Mouse (Mus musculus) thymus, adult 2 months (tissue): ENCODE data around the gene Rras. TPM values are rescaled to one million over a fixed set of nuclear protein-coding genes. Genes with fewer than 3 reads are reported as not detected.
"Not testable (repeated sequence)": the region's sequence is repeated elsewhere in the genome, so short reads cannot be mapped to it uniquely, and the experiment has no call there.

Source experiments
- DNase-seq: peaks from one replicate; pipeline ENCODE4 v3.0.0; 2021
- H3K27ac ChIP-seq: fragments of 200-500 bp; 2 replicates; pipeline ENCODE4 v1.5.1; 2012; ENCODE audit warnings: low read length, control low read depth; ENCODE audit not compliant: control insufficient read depth, insufficient read depth
- H3K27me3 ChIP-seq: fragments of 200-500 bp; 2 replicates; pipeline ENCODE4 v1.6.1; 2012; ENCODE audit warnings: mild to moderate bottlenecking, low read length, moderate library complexity, mixed read lengths; ENCODE audit not compliant: control insufficient read depth, insufficient read depth
- H3K36me3 ChIP-seq: fragments of 200-500 bp; 2 replicates; pipeline ENCODE4 v1.6.1; 2012; ENCODE audit warnings: mild to moderate bottlenecking, low read length, moderate library complexity; ENCODE audit not compliant: control insufficient read depth, insufficient read depth
- H3K4me1 ChIP-seq: fragments of 200-500 bp; replicated peaks from 2 replicates; pipeline ENCODE4 v1.6.1; 2012; ENCODE audit warnings: low read length; ENCODE audit not compliant: control insufficient read depth, insufficient read depth
- H3K4me3 ChIP-seq: fragments of 200-500 bp; 2 replicates; pipeline ENCODE4 v1.5.1; 2012; ENCODE audit warnings: mild to moderate bottlenecking, low read length, control low read depth, moderate library complexity; ENCODE audit not compliant: control insufficient read depth, insufficient read depth
- CTCF ChIP-seq: fragments of 200-500 bp; IDR thresholded peaks from 2 replicates; pipeline ENCODE4 v1.5.1; 2012; ENCODE audit warnings: mild to moderate bottlenecking, control low read depth, low read length, moderate library complexity, borderline replicate concordance; ENCODE audit not compliant: control insufficient read depth, poor library complexity, insufficient read depth; ENCODE audit errors: extremely low read depth
- POLR2A ChIP-seq: fragments of 200-500 bp; IDR thresholded peaks from 2 replicates; pipeline ENCODE4 v1.6.1; 2012; ENCODE audit warnings: mild to moderate bottlenecking, low read length, control low read depth, moderate library complexity; ENCODE audit not compliant: control insufficient read depth, poor library complexity, insufficient read depth; ENCODE audit errors: extremely low read depth
- WGBS: fragments of 180-500 bp; shearing (Covaris S2); methylation state at CpG from one replicate; pipeline ENCODE4 v1.1.7; 2018; 5-methylcytosine and 5-hydroxymethylcytosine counted together
- polyA plus RNA-seq: library from polyadenylated mRNA; depleted of rRNA; stranded (reverse); fragments of >200 nt; gene quantifications from 2 replicates; pipeline ENCODE4 v1.2.3, GENCODE M21; 2012

Rras gene
- polyA plus RNA-seq, 1 experiment: 62.3 TPM

DNA sequence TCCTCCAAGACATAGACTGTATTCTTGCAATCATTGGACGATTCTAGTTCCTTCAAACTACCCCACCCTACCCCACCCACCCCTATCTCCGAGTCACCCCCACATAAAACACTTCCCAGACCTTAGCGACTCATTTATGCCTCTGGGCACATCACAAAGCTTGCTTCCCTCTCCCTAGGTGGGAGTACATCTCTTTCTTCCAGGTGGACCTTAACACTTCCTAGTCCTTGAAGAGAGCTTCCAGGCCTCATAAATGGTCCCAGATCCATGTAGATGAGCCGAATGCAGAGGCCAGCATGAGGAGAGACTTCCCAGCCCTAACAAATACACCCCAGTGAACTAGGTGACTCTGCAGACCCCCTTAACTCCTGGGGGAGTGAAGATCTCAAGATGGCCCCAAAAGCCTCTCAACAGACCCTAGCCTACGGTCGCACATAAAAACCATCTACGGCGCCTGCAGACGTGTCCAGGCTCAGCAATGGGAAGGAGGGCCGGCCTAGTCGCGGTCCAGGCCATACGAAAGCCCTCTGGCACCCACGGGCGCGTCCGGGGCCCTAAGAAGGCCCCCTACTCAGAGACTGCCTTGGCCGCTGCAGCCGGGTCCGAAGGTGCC is 2.3 kb upstream of the Rras start:
- no peak for TF ChIP-seq CTCF
- TF ChIP-seq POLR2A: no peak
- Histone ChIP-seq H3K27me3 (no peaks in the 10 kb centered on the region), H3K4me3 (peak overlapping the region; percentile 86), H3K4me1 (peaks cover 3% of the 10 kb centered on the region), H3K27ac (peak overlapping the region; percentile 2; the same call in 1 of the 2 replicates), H3K36me3 (peaks cover 13% of the 10 kb centered on the region; the same call in 1 of the 2 replicates)
- no peak for DNase-seq
- under 1% methylated on average over 20 of the region's 20 CpGs for WGBS

DNA sequence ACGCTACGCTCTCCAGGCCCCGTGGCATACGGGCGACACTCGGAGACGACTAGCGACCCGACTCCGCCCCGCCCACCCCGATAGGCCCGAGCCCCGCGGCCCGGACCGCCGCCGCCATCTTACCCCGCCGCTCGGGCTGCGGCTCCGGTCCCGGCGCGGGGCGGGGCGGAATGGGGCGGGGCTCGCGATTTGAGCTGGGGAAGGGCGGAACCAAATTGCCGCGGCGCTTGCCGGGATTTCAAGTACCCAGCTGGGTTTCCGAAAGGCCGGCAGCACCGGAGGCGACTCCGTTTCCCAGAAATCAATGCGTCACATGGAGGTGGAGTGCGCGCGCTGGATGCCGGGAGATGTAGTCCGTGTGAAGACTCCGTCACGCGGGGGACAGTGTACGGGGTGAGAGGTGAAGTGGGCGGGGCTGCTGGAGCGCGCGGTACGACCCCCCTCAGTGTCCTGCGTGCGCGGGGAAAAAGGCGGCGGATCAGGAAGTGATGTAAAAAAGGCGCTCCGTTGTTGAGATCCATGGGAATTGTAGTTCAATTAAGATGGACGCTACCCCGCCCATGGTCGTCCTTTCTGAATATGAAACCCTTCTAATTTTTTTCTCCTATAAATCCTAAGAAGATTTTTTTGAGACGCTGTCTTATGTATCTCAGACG is 1.7 kb upstream of the Rras start, which contains the start of gene Scaf1:
TSS of gene Scaf1 (minus strand) at position 407 of the 656 bp plus-strand sequence.
- peaks cover 3% of the 10 kb centered on the region for H3K4me1 ChIP-seq
- TF ChIP-seq POLR2A (no peak), CTCF (peak; percentile 34; the same call in 1 of the 2 replicates)
- WGBS: 1% methylated on average over 69 of the region's 69 CpGs

DNA sequence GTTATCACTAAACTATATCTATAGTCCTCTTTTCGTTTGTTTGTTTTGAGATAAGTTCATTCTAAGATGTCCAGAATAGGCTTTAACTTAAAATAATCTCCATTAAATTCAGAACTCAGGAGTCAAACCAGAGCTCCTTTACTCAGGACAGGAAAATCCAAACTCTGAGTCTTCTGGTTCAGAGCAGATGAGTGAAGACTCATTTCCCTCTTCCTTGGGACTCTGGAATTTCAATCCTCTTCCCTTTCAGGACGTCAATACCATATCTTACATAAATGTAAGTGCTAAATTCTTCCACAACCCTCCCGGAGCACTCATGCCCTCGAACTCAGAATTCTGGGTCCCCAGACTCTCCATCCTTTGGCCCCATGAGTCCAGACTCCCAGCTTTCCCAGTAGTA is 1.0 kb upstream of the Rras start:
- H3K4me3 ChIP-seq: peak overlapping the region; percentile 63
- H3K27me3 ChIP-seq: no peaks in the 10 kb centered on the region
- peaks cover 8% of the 10 kb centered on the region; the same call in 1 of the 2 replicates for H3K36me3 ChIP-seq
- WGBS: 0% methylated on average over 4 of the region's 4 CpGs
- H3K27ac ChIP-seq: peak overlapping the region; percentile 64; the same call in 1 of the 2 replicates
- no peak for TF ChIP-seq CTCF
- TF ChIP-seq POLR2A: no peak
- DNase-seq: no peak
- peaks cover 3% of the 10 kb centered on the region for H3K4me1 ChIP-seq

More for the DNA sequence above, 1.7 kb upstream of the Rras start, which contains the start of gene Scaf1:
- Histone ChIP-seq H3K36me3 (peaks cover 13% of the 10 kb centered on the region; the same call in 1 of the 2 replicates), H3K27me3 (no peaks in the 10 kb centered on the region), H3K4me3 (peak within 1 kb of the TSS; percentile 86), H3K27ac (peak within 1 kb of the TSS; percentile 64; the same call in 1 of the 2 replicates)
- DNase-seq: peak; percentile 99

DNA sequence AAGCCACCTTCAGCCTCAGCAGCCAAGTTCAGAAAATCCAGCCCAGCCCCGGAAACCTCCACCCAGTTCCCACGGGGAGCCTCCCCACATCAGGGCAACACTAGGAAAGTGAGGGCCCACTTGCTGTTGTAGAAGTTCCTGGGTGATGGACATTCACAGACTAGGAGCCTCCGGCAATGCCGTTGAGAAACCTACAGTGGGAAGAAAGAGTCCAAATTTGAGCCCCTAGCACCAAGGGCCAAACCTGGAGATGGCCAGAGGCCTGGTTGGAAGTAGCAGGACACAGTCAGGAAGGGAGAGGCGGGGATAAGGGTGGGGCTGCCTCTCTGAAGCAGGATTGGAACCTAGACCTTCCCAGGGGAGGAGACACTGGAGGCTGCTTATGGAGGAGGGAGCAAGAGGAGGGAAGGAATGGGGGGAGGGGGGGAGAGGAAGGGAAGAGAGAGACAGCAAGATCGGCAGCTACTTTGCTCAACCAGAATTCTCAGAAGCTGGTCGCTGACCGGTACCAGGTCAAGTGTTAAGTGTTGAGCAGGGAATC is 1.3 kb downstream of the Rras start:
- Histone ChIP-seq H3K27ac (no peak overlapping the region), H3K4me3 (no peak overlapping the region), H3K4me1 (peaks cover 3% of the 10 kb centered on the region), H3K36me3 (no peaks in the 10 kb centered on the region), H3K27me3 (no peaks in the 10 kb centered on the region)
- 45% methylated on average over 8 of the region's 8 CpGs for WGBS
- TF ChIP-seq POLR2A (no peak), CTCF (no peak)
- DNase-seq: no peak

DNA sequence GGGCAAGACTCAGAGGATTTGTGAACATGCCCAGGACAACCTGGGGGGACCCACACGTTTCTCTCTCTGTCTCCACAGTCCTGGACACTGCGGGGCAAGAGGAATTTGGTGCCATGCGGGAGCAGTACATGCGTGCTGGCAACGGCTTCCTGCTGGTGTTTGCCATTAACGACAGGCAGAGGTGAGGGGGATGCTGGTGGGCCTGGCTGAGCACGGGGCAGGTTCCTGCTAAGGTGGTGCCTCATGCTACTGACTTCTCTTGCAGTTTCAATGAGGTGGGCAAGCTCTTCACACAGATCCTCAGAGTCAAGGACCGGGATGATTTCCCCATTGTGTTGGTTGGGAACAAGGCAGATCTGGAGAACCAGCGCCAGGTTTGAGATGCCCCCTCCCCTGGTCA is 2.5 kb downstream of the Rras start:
- Histone ChIP-seq H3K27ac (no peak overlapping the region), H3K4me1 (peaks cover 3% of the 10 kb centered on the region), H3K27me3 (no peaks in the 10 kb centered on the region), H3K36me3 (no peaks in the 10 kb centered on the region), H3K4me3 (no peak overlapping the region)
- no peak for DNase-seq
- WGBS: 95% methylated on average over 9 of the region's 9 CpGs
- TF ChIP-seq POLR2A (no peak), CTCF (no peak)

DNA sequence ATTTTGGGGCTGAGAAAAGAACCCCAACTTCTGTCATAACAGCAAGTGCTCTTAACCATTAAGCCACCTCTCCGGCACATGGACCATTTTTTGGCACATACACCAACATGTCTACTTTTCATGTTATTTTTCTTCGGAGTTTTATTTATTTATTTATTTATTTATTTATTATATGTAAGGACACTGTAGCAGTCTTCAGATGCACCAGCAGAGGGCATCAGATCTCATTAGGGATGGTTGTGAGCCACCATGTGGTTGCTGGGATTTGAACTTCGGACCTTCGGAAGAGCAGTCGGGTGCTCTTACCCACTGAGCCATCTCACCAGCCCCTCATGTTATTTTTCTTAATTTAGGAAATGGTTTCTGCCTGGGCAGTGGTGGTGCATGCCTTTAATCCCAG is 6.0 kb downstream of the Rras start:
- 70% methylated on average over 5 of the region's 5 CpGs for WGBS

More for the DNA sequence above, 6.0 kb downstream of the Rras start:
- not testable (repeated sequence) for H3K4me1 ChIP-seq, H3K4me3 ChIP-seq, H3K27ac ChIP-seq, H3K27me3 ChIP-seq, DNase-seq
- peaks cover 12% of the 10 kb centered on the region for H3K36me3 ChIP-seq
